Mouse (Mus musculus) frontal cortex, adult 2 months (tissue): Measurements from ENCODE around the gene Gls. TPM values are rescaled to one million over a fixed set of nuclear protein-coding genes. Genes with fewer than 3 reads are reported as not detected.
A peak's percentile ranks its signal among the peaks of the same experiment; 100 is the strongest.

Source experiments
- DNase-seq, 2 experiments: peaks; one replicate each; pipeline ENCODE4 v3.0.0; 2022; ENCODE audit warnings: low spot score in 1 of 2; ENCODE audit errors: extremely low spot score in 1 of 2
- polyA plus RNA-seq: library from polyadenylated mRNA; depleted of rRNA; stranded (reverse); fragments of >200 nt; gene quantifications from 2 replicates; pipeline ENCODE4 v1.2.3, GENCODE M21; 2012; rRNA removed

The Gls gene
- polyA plus RNA-seq = 231 and 249 TPM in 2 replicates

GRCm38 (mm10) chr1:52233143-52233713 lies at the start of gene Gls:
Gene Gls, minus strand, starts transcription at chr1:52233232.
- DNase-seq = peak; percentile 96 to 97

- peak; percentile 70 to 81 for DNase-seq
These were observed 47.0 kb upstream of the Gls start for GRCm38 (mm10) chr1:52279831-52280595.

DNA sequence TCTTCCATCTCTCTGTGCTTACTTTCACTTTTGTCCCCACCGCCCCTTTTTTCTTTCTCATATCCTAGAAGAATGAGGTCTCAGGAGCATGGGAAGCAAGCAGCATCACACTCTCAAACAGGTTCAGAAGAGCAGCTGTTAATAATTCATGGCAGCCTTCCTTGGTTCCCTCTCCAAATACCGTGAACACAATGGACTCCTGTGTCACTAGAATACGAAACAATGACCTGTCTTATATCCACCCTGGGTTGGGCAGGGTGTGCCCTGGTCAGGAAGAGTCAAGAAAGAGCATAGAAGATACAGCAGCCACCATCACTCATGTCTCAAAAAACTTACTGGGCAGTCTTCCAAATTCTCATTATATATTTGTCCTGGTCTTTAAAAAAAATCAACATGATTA lies 46.3 kb upstream of the Gls start:
- no peak for DNase-seq

DNA sequence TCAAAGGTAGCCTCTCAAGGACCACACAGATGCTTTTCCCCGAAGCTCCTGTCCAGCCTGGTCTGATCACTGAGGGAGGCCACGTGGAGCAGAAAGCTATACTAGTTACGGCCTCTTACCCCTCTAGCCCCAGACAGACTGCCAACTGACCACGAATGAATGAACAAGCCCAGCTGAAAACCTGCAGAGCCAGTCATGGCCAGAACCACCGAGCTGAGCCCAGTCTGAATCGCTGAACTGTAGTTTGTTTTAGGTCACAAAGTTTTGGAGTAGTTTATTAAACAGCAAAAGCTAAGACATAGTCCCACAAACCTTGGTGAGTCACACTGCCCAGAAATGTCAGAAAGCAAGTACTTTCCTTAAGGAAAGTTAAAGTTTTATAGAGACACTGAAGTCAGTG lies 45.0 kb upstream of the Gls start:
- DNase-seq = no peak

- no peak for DNase-seq
These were observed 41.2 kb upstream of the Gls start for GRCm38 (mm10) chr1:52274210-52274609.

DNA sequence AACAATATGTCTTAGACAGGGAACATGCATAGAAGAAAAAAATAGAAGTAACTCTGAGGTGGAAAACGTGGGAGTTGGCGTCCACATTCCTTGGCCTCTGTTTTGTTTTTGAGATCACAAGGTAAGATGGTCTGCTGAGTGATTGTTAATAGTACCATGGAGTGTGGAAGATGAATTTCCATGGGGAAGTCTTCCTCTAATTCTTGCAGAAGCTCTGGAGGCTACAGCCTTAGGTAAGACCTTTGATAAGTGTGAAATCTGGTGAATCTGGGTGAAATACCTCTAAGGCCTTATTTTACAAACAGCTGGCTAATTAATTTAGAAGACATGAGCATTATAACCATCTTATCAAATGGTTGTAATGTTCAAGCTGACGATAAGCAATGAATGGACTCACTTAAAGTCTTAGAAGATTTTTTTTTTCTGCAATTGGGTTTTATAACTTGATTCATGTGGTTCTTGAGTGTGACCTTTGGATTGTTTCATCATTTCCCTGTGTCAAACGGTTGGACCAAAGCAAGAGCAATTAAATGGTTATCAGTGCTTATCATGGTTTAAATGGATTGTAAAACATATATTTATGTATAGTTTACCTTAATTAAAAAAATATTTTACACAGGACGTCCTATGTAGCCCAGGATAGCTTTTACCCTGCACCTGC lies 39.1 kb upstream of the Gls start:
- DNase-seq = no peak

DNA sequence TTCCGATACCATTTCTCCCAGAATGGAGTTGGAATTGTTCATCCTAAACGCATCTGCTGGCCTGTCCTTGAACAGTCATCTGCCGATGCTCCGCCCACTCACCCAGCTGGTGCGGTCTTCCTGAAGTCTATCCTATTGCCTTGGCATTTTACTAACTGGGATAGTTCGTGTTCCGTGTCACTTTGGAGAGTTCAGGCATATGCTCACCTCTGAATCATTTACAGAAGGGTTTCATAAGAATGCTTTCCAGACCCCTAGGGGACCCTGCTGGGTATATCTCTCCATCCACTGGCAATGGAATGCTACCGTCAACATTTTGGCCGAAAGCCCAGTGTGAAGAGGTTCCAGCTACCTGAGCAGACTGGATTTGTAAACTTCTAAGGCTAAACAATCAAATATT lies 37.3 kb upstream of the Gls start:
- peak in 1 of 2 experiments; percentile 56 for DNase-seq

- no peak for DNase-seq
These were observed 36.6 kb upstream of the Gls start for GRCm38 (mm10) chr1:52269596-52269995.

DNA sequence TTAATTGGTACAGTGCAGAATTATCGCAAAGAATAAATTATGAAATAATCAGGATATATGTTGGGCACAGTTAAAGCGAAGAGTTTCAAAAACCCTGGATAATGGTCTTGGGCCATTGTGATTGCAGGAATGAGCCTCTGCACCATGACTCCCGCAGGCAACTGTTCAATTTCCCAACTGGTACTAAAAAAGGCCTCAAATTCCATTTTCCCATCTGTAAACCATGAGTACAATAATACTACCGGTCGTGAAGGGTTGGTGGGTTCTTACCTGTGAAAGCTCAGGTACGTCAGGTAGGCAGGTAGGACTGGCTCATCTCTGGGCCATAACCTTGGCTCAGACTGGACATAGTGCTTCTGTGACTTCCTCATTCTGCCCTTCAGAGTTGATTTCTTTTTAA lies 35.0 kb upstream of the Gls start:
- no peak for DNase-seq

DNA sequence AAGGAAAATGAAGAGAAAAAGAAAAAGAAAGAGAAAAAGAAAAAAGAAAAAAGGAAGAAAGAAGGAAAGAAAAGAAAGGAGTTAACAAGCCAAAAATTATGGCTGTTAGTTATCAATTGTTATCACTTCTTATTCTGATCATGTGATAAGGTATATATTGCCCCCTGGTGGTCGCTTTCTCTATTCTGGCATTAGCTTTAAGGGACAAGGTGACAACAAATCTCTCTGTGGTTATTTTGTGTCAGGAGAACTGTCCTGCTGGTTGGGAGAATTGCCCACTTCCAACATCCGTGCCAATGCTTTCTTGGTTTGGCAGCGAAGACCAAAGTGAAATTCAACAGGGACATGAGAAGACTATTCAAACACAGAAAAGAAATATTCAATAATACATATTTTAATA lies 34.6 kb upstream of the Gls start:
- peak in 1 of 2 experiments; percentile 35 for DNase-seq

- no peak for DNase-seq
These were observed 33.0 kb upstream of the Gls start for GRCm38 (mm10) chr1:52265886-52266516.

- DNase-seq = peak in 1 of 2 experiments; percentile 62
These were observed 31.3 kb upstream of the Gls start for GRCm38 (mm10) chr1:52264290-52264689.

- DNase-seq = peak in 1 of 2 experiments; percentile 36
These were observed 27.5 kb upstream of the Gls start for GRCm38 (mm10) chr1:52260354-52261090.

DNA sequence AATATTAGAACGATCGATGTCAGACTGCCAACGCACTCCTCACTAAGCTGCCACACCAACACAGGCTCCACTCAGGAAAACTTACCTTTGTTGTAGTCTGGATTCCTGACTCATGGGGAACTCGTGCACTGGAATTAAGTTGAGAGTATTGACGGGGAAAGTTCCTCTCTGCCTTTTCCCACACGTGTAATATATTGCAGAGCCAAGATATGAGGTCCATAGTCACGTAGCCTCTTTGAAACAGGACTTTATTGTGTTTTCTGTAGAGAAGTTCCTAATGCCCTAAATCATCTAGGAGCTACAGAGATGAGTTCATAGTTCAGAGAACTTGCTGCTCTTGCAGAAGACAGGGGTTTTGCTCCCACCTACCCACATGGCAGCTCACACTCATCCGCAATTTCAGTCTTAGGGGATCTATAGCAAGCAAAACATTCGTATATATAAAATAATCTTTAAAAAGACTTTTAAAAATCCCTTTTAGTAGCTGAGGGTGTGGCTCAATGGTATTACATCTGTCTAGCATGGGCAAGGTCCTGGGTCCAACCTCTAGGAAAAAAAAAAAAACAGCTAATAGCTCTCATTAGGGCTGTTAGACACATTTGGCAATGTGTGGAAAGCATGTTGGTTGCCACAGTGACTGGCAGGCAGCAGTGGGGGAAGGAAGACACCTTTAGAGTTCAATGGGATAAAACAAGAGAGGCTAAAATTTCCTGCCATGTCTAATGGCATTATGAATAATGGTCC lies 25.1 kb upstream of the Gls start:
- no peak for DNase-seq

DNA sequence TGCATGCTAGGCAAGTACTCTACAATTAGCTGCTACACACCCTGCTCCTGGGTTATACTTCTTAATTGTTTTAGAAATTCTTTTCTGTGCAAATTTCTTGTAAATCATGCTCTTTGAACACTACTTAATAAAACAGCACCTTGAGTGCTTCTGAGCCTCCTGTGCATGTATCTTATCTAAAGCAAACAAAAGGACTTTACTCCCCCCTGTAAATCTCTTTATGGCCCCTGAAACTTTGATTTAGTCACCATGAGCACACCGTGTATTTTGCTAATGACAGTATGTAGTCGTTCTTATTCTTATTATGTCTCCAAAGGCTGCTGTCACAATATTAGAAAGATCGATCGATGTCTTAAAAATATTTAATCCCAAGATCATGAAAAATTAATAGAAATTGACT lies 23.9 kb upstream of the Gls start:
- DNase-seq = no peak

DNA sequence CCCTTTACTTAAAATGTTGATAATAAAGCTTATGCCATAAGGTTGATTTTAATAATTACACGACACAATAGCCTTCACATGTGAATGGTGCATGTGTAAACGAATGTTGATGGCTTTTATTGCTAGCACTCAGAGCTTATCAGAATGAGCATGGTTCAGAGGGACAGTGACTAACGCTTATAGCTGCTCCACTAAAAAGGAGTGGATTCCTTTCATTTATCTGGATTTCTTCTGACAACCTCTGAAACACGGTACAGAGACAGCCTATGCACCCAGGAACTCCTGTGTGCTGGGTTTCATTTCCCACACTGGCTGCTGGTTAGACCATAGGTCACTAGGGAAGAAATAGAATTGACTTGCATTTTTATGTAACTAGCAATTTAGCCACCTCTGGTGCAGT lies 23.2 kb upstream of the Gls start:
- no peak for DNase-seq

DNA sequence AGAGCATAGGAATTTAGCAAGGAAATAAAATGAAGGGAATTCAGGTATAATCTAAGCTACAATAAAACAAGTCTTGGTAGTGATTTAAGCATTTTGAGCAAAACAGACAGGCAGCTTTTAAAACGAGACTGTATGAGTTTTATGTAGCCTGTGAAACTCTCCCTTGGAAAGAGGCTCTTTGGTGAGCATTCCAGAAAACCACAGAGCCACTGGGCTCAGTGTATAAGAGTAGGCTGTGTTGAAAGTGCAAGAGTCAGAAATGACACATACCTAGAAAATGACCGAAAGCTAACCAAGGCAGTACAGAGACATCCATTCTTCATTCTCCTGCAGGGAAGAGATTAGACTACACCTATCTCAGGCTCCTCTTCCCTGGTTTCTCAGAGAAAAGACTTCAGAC lies 21.4 kb upstream of the Gls start:
- DNase-seq = no peak

DNA sequence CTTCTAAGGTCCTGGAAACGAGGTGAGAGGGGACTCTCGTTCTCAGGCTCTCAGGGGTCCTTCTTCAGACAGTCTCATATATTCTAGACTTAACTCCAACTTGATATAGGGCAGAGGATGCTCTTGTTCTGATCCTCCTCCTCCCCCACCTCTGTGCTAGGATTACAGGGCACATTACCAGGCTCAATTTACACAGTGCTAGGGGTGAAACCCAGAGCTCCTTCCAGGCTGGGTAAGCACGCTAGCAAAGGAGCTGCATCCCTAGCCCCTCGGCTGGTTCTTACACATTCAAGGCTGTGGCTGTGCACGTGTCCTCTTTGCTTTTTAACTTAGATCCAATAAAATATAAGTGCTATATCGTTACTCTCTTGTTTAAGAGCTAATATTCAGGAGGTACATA lies 20.4 kb upstream of the Gls start:
- no peak for DNase-seq

GRCm38 (mm10) chr1:52252447-52252846 lies 19.4 kb upstream of the Gls start:
- DNase-seq = no peak
